Mouse (Mus musculus) spleen, postnatal 36 days (tissue): ENCODE data around the gene Marveld3.

Experiments used
- DNase-seq, 2 experiments: peaks; one replicate each; pipeline ENCODE4 v3.0.0; 2022; ENCODE audit warnings: low spot score in 2 of 2, mixed read lengths in 1 of 2

The Marveld3 gene

GRCm38 (mm10) chr8:109964106-109964505 lies 2.1 kb upstream of the Marveld3 start:
- no peak for DNase-seq

GRCm38 (mm10) chr8:109963421-109963820 lies 1.4 kb upstream of the Marveld3 start:
- DNase-seq, result no peak

- no peak for DNase-seq
Observed at GRCm38 (mm10) chr8:109962896-109963295, 893 bp upstream of the Marveld3 start.

GRCm38 (mm10) chr8:109959112-109959511 lies 2.9 kb downstream of the Marveld3 start:
- DNase-seq, result no peak

DNA sequence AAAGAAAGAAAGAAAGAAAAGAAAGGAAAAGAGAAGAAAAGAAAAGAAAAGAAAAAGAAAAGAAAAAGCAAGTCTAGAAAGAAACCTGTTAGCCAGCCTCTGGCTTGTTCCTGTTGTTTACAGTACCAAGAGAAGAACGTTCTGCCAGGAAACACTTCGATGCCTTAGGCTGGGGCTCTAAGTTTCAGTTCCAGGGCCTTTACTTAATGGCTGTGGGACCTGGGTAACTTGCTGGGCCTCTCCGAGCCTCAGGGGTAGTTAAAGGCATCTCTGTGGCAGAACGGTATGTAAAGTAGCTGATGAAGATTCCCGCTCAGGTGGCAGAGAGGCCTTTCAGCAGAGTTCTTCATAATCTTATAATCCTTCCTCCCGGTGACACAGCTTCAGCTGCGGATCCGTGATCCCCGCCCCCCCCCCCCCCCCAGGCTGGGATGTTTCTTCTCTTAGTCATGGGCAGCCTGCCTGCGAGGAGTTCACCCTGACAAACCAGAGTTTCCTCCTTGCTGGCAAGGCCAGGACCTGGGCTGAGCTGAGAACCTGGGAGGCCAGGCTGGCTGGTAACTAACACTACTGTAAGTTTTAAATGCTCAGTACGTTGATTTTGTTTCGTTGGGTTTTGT lies 3.9 kb downstream of the Marveld3 start:
- DNase-seq, result no peak

- DNase-seq, result peak; percentile 68 to 80
Observed at GRCm38 (mm10) chr8:109957167-109958028, 4.6 kb downstream of the Marveld3 start.

DNA sequence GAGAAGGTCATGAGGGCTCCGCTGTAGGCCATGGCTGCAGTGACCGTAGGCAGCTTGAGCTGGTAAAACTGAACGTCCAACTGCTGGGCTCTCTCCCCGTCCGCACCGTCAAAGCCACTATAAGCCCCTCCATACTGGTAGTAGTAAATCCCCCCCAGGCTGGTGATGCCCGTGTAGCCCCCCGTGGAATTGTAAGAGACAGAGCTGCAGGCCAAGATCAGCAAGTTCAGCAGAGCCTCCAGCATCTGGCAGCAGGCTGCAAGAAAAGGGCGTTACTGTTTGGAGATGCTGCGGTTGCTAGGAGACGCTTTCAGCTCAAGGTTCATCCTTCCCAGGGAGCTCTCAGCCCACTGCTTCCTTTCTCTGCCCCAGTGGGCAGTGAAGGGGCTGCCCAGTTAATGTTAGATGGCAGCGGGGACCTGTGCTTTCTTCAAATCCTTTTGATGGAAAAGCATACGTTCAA lies 7.5 kb downstream of the Marveld3 start:
- no peak for DNase-seq

GRCm38 (mm10) chr8:109952171-109952570 lies 9.8 kb downstream of the Marveld3 start:
- no peak for DNase-seq

DNA sequence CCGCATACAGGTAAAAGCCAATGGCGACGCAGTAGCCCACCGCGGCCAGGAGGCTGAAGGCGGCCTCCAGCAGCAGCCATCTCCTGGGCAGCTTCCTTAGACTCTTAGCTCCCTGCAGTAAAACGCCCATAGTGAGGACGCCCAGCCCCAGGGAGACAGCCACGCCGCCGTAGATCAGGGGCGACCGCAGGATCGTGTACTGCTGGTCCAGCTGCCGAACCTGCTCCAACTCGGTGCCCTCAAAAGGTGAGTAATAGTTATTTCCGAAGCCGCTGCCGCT lies 13.8 kb downstream of the Marveld3 start:
- no peak for DNase-seq

- no peak for DNase-seq
Observed at GRCm38 (mm10) chr8:109947447-109948284, 14.3 kb downstream of the Marveld3 start.

DNA sequence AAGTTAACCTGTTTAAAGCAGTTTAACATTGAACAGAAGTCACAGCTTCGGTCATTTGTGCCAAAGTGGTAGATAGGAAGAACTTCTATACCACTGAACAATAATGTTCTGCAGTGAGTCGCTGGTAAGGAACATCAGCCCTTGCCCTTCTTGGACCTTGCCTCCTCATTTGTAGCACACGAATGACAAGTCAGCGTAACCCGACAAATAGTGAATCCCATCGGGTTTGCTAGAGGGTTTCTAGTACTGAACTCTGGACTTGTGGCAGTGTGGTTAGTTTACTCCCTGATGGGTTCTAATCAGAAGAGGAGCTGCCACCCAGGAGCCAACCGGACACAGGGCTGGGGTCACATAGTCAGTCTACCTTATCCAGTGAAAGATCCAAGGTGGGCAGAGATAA lies 15.7 kb downstream of the Marveld3 start:
- no peak for DNase-seq

DNA sequence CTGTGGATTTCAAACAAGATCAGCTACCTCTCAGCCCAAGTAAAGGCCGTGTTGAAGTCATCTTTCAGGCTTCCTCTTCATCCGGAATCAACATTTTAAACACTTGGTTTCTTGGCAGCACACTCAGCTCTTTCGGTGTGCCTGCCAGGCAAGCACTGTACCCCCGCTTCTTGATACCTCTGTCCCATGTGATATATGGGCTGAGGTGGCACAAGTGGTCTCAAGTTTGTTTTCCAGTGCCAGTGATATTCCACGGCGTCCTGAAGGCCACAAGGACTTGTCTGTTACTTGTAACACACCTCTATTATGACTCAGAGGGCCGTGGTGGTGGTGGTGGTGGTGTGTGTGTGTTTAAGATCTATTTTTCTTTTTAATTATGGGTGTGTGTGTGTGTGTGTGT lies 16.3 kb downstream of the Marveld3 start:
- no peak for DNase-seq

DNA sequence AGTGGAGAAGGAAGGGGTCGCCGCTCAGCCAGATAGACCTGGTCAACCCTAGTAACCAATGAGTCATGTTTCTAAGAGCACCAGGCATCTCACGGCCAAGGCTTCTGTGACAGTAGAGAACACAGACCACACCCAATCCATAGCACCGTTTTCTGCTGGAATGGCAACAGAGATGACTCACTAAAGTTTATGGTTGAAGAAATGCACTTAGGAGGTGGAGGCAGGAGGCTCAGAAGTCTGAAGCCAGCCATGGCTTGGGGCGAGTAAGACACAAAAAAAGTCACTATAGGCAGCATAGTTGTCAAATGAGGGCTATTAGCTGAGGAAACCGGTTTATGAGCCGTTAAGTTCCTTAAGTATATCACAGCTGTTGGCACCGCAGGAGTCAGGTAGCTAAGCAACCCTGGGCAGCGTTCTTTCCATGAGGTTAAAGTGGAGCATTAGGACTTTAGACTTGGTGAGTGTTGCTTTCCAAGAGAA lies 16.8 kb downstream of the Marveld3 start:
- no peak for DNase-seq

- no peak for DNase-seq
Observed at GRCm38 (mm10) chr8:109941606-109942360, 20.2 kb downstream of the Marveld3 start.

DNA sequence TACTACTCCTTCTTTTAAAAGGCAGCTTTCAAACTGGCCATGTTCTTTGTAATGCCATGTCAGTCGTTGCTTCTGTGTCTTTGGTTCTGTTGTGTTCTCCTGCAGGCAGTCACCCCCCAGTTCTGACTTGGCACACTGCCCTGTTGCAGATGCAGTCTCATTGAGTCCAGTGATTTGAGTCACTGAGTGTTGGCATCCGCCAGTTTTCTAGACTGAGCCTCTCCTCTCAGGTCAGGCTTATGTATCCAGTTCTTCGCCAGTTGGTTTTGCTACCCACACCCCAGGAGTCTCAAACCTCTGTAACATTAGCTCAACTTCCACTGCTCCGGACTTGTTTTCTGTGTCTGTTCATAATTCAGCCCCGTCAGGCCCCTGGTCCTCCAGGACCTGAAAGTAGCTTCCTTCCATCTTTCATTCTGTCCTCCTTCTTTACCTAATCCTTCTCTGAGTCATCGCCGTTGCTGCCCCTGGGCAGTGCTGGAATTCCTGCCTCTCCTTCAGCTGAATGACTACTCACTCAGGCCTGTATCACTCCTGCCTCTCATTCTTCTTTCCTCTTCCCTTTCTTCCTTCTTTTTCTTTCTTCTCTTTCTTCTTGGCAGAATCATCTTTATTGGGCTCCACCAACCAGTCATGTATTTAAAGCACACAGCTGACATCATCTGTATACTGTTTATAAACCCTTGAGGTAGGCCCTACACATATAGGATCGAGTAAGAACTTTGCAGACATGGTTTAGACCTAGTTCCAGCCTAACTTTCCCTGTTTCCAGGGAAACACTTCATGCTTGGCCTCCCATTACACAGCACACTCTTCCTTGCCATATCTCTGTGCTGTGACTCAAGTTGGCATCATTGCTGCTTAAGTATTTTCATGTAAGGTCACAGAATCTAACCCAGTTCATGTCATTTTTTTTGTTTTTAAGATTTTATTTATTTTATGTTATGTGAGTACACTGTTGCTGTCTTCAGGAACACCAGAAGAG lies 41.3 kb downstream of the Marveld3 start:
- DNase-seq, result no peak

DNA sequence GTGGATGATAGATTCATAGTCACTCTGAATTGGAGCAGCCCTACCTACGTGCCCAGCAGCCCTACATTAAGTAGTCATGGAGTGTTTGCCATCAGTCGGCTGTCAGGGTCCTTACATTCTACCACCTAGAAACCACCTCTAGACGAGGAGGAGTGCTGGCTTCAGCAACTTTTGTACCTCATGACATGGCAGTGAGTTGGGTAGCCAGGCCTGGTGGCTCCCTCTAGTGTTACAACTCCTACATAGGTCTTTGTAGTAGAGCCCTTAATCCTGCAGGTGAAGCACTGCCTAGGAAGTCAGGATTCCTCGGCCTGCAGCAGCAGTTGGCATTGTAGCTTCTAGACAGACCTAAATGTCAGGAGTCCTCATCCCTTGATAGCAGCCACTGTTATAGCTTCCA lies 44.7 kb downstream of the Marveld3 start:
- DNase-seq, result peak; percentile 50 to 51

DNA sequence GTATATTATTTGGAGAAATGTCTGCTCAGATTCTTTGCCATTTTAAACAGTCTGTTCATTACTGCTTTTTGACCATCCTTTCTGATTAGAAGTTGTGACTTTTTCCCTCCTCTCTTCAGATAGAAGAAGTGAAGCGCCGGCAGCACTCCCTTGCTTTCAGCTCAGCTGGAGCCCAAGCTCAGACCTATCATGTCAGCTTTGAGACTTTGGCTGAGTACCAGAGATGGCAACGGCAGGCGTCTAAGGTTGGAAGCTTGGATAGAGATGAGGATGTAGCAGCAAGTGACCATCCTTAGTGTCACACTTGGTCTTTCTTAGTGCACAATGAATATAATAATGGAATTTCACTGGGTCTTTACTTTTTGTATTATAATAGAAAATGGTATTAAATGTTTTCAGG lies 54.6 kb downstream of the Marveld3 start:
- DNase-seq, result no peak

GRCm38 (mm10) chr8:109906907-109907306 lies 55.1 kb downstream of the Marveld3 start:
- no peak for DNase-seq

GRCm38 (mm10) chr8:109904928-109905668 lies 56.9 kb downstream of the Marveld3 start:
- DNase-seq, result no peak
